Mouse (Mus musculus) limb, embryonic 15.5 days (tissue): ENCODE measurements around the gene Rfx1. TPM values are rescaled to one million over a fixed set of nuclear protein-coding genes. Genes with fewer than 3 reads are reported as not detected.
A peak's percentile ranks its signal among the peaks of the same experiment; 100 is the strongest.

ENCODE experiments used
- ATAC-seq: fragments of 200-750 bp; cut with Nextera tagmentation; 2 replicates; pipeline ENCODE4 v1.8.0; 2017; ENCODE audit warnings: low read depth, moderate TSS enrichment; ENCODE audit not compliant: insufficient number of reproducible peaks, low FRiP score, low TSS enrichment
- H3K27ac ChIP-seq: fragments of 300-500 bp; sonication (generic); 2 replicates; pipeline ENCODE4 v1.5.1; 2015; ENCODE audit warnings: moderate library complexity, mild to moderate bottlenecking, inconsistent platforms
- H3K27me3 ChIP-seq: fragments of 300-500 bp; sonication (generic); 2 replicates; pipeline ENCODE4 v1.6.1; 2015; ENCODE audit warnings: inconsistent platforms
- H3K36me3 ChIP-seq: fragments of 300-500 bp; sonication (generic); 2 replicates; pipeline ENCODE4 v1.6.1; 2015; ENCODE audit warnings: inconsistent platforms
- H3K4me1 ChIP-seq: fragments of 300-500 bp; sonication (generic); 2 replicates; pipeline ENCODE4 v1.6.1; 2015; ENCODE audit warnings: inconsistent platforms
- H3K4me2 ChIP-seq: fragments of 300-500 bp; sonication (generic); 2 replicates; pipeline ENCODE4 v1.6.1; 2015; ENCODE audit warnings: mild to moderate bottlenecking, inconsistent platforms
- H3K4me3 ChIP-seq: fragments of 300-500 bp; sonication (generic); 2 replicates; pipeline ENCODE4 v1.5.1; 2015; ENCODE audit warnings: mild to moderate bottlenecking, inconsistent platforms
- H3K9ac ChIP-seq: fragments of 300-500 bp; sonication (generic); 2 replicates; pipeline ENCODE4 v1.6.1; 2015; ENCODE audit warnings: inconsistent platforms
- H3K9me3 ChIP-seq: fragments of 300-500 bp; sonication (generic); 2 replicates; pipeline ENCODE4 v1.6.1; 2016; ENCODE audit warnings: inconsistent platforms
- WGBS: fragments of 180-500 bp; shearing (Covaris S2); methylation state at CpG from one replicate; pipeline ENCODE4 v1.1.7; 2015; 5-methylcytosine and 5-hydroxymethylcytosine counted together
- polyA plus RNA-seq: library from polyadenylated mRNA; unstranded; fragments of >200 nt; fragmentation: Nextera tagmentation; extraction: Ambion mirVana; gene quantifications from 2 replicates; pipeline ENCODE4 v1.2.1, GENCODE M21; 2015

Gene Rfx1
- polyA plus RNA-seq, 1 experiment from 2014 or later = 8.5 TPM

- Histone ChIP-seq H3K36me3 (peaks cover 19% of the 10 kb centered on the region; the same call in 1 of the 2 replicates), H3K4me1 (peaks cover 44% of the 10 kb centered on the region), H3K27ac (no peak overlapping the region), H3K4me2 (no peak overlapping the region), H3K4me3 (no peak overlapping the region), H3K9ac (no peak overlapping the region), H3K9me3 (no peaks in the 10 kb centered on the region), H3K27me3 (no peaks in the 10 kb centered on the region)
- ATAC-seq = no peak
- 86% methylated on average over 10 of the region's 10 CpGs for WGBS
Measured at GRCm38 (mm10) chr8:84072321-84072720, 5.7 kb downstream of the Rfx1 start.

GRCm38 (mm10) chr8:84073230-84073976, 6.8 kb downstream of the Rfx1 start:
- no peak overlapping the region for H3K9ac ChIP-seq

GRCm38 (mm10) chr8:84076412-84076811, 9.8 kb downstream of the Rfx1 start:
- Histone ChIP-seq H3K4me1 (peaks cover 12% of the 10 kb centered on the region), H3K4me3 (no peak overlapping the region), H3K36me3 (peaks cover 42% of the 10 kb centered on the region), H3K27me3 (no peaks in the 10 kb centered on the region), H3K9ac (no peak overlapping the region), H3K27ac (no peak overlapping the region), H3K4me2 (no peak overlapping the region), H3K9me3 (no peaks in the 10 kb centered on the region)
- WGBS = 69% methylated on average over 1 of the region's 1 CpGs
- no peak for ATAC-seq

More at GRCm38 (mm10) chr8:84073230-84073976, 6.8 kb downstream of the Rfx1 start:
- H3K4me3 ChIP-seq = no peak overlapping the region
- H3K9me3 ChIP-seq = no peaks in the 10 kb centered on the region
- 63% methylated on average over 9 of the region's 10 CpGs for WGBS
- no peak for ATAC-seq
- H3K4me1 ChIP-seq = peaks cover 33% of the 10 kb centered on the region
- H3K27ac ChIP-seq = no peak overlapping the region
- no peak overlapping the region for H3K4me2 ChIP-seq
- H3K27me3 ChIP-seq = no peaks in the 10 kb centered on the region
- peaks cover 19% of the 10 kb centered on the region for H3K36me3 ChIP-seq

- Histone ChIP-seq H3K36me3 (peaks cover 42% of the 10 kb centered on the region), H3K4me2 (no peak overlapping the region), H3K4me3 (no peak overlapping the region), H3K4me1 (peaks cover 8% of the 10 kb centered on the region), H3K9me3 (no peaks in the 10 kb centered on the region), H3K9ac (no peak overlapping the region), H3K27me3 (no peaks in the 10 kb centered on the region), H3K27ac (no peak overlapping the region)
- no peak for ATAC-seq
- whole genome bisulfite sequencing = 44% methylated on average over 3 of the region's 3 CpGs
Measured at GRCm38 (mm10) chr8:84076849-84077248, 10.2 kb downstream of the Rfx1 start.

GRCm38 (mm10) chr8:84079206-84079605, 12.6 kb downstream of the Rfx1 start:
- Histone ChIP-seq H3K36me3 (peaks cover 66% of the 10 kb centered on the region), H3K9me3 (no peaks in the 10 kb centered on the region), H3K9ac (no peak overlapping the region), H3K4me1 (peaks cover 5% of the 10 kb centered on the region; the same call in 1 of the 2 replicates), H3K4me2 (no peak overlapping the region), H3K27ac (no peak overlapping the region), H3K4me3 (no peak overlapping the region), H3K27me3 (no peaks in the 10 kb centered on the region)
- 74% methylated on average over 5 of the region's 5 CpGs for WGBS
- no peak for ATAC-seq

- Histone ChIP-seq H3K27ac (no peak overlapping the region), H3K4me3 (no peak overlapping the region), H3K4me2 (no peak overlapping the region), H3K27me3 (no peaks in the 10 kb centered on the region), H3K36me3 (peaks cover 85% of the 10 kb centered on the region), H3K4me1 (peaks cover 8% of the 10 kb centered on the region; the same call in 1 of the 2 replicates), H3K9me3 (no peaks in the 10 kb centered on the region), H3K9ac (no peak overlapping the region)
- ATAC-seq = no peak
- WGBS = 45% methylated on average over 8 of the region's 8 CpGs
Measured at GRCm38 (mm10) chr8:84083829-84084241, 17.2 kb downstream of the Rfx1 start.

GRCm38 (mm10) chr8:84084341-84085115, 17.9 kb downstream of the Rfx1 start:
- no peak overlapping the region; the same call in 1 of the 2 replicates for H3K27ac ChIP-seq

GRCm38 (mm10) chr8:84087156-84087555, 20.5 kb downstream of the Rfx1 start:
- no peak for ATAC-seq
- H3K27me3 ChIP-seq = no peaks in the 10 kb centered on the region
- H3K4me3 ChIP-seq = no peak overlapping the region
- H3K9me3 ChIP-seq = no peaks in the 10 kb centered on the region
- H3K27ac ChIP-seq = no peak overlapping the region
- H3K36me3 ChIP-seq = peaks cover 86% of the 10 kb centered on the region
- H3K4me1 ChIP-seq = peaks cover 8% of the 10 kb centered on the region; the same call in 1 of the 2 replicates
- 85% methylated on average over 7 of the region's 7 CpGs for WGBS
- H3K4me2 ChIP-seq = no peak overlapping the region
- no peak overlapping the region for H3K9ac ChIP-seq

More at GRCm38 (mm10) chr8:84084341-84085115, 17.9 kb downstream of the Rfx1 start:
- Histone ChIP-seq H3K9ac (no peak overlapping the region), H3K9me3 (no peaks in the 10 kb centered on the region), H3K4me3 (no peak overlapping the region), H3K36me3 (peaks cover 86% of the 10 kb centered on the region), H3K4me2 (0 out of 2 replicates have a peak overlapping the region, but pooled peaks have one; percentile 19), H3K4me1 (peaks cover 8% of the 10 kb centered on the region; the same call in 1 of the 2 replicates), H3K27me3 (no peaks in the 10 kb centered on the region)
- ATAC-seq = no peak
- WGBS = 41% methylated on average over 42 of the region's 42 CpGs

GRCm38 (mm10) chr8:84087821-84088220, 21.2 kb downstream of the Rfx1 start:
- no peaks in the 10 kb centered on the region for H3K9me3 ChIP-seq
- H3K36me3 ChIP-seq = peaks cover 86% of the 10 kb centered on the region
- no peak overlapping the region for H3K9ac ChIP-seq
- WGBS = 93% methylated on average over 14 of the region's 14 CpGs
- no peak for ATAC-seq
- no peak overlapping the region for H3K27ac ChIP-seq
- no peak overlapping the region for H3K4me2 ChIP-seq
- H3K4me1 ChIP-seq = peaks cover 8% of the 10 kb centered on the region; the same call in 1 of the 2 replicates
- no peaks in the 10 kb centered on the region for H3K27me3 ChIP-seq
- no peak overlapping the region for H3K4me3 ChIP-seq

GRCm38 (mm10) chr8:84089277-84089676, 22.6 kb downstream of the Rfx1 start:
- WGBS = 67% methylated on average over 9 of the region's 9 CpGs

GRCm38 (mm10) chr8:84090585-84090984, 24.0 kb downstream of the Rfx1 start:
- 85% methylated on average over 8 of the region's 8 CpGs for WGBS
- Histone ChIP-seq H3K9me3 (no peaks in the 10 kb centered on the region), H3K27ac (no peak overlapping the region), H3K4me3 (no peak overlapping the region), H3K4me1 (no peaks in the 10 kb centered on the region), H3K27me3 (no peaks in the 10 kb centered on the region), H3K36me3 (peaks cover 88% of the 10 kb centered on the region), H3K9ac (no peak overlapping the region), H3K4me2 (no peak overlapping the region)
- no peak for ATAC-seq

More at GRCm38 (mm10) chr8:84089277-84089676, 22.6 kb downstream of the Rfx1 start:
- H3K4me3 ChIP-seq = no peak overlapping the region
- peaks cover 6% of the 10 kb centered on the region; the same call in 1 of the 2 replicates for H3K4me1 ChIP-seq
- H3K27me3 ChIP-seq = no peaks in the 10 kb centered on the region
- no peak for ATAC-seq
- no peak overlapping the region for H3K9ac ChIP-seq
- H3K4me2 ChIP-seq = no peak overlapping the region
- H3K36me3 ChIP-seq = peaks cover 86% of the 10 kb centered on the region
- no peak overlapping the region for H3K27ac ChIP-seq
- H3K9me3 ChIP-seq = no peaks in the 10 kb centered on the region

- no peak overlapping the region for H3K4me2 ChIP-seq
- ATAC-seq = no peak
- H3K27ac ChIP-seq = no peak overlapping the region
- H3K4me3 ChIP-seq = no peak overlapping the region
- no peak overlapping the region for H3K9ac ChIP-seq
- no peaks in the 10 kb centered on the region for H3K9me3 ChIP-seq
- H3K27me3 ChIP-seq = no peaks in the 10 kb centered on the region
- H3K36me3 ChIP-seq = peaks cover 88% of the 10 kb centered on the region
- H3K4me1 ChIP-seq = no peaks in the 10 kb centered on the region
- 66% methylated on average over 8 of the region's 8 CpGs for WGBS
Measured at GRCm38 (mm10) chr8:84096061-84096460, 29.4 kb downstream of the Rfx1 start.
